Mouse (Mus musculus) E14TG2a.4 (cell line): ENCODE data around the gene Vmn2r115.
"Not testable (repeated sequence)": the region's sequence is repeated elsewhere in the genome, so short reads cannot be mapped to it uniquely, and the experiment has no call there.

Experiments used
- CTCF ChIP-seq: conservative IDR thresholded peaks from 2 replicates; pipeline ENCODE4 v1.5.1; 2014; ENCODE audit warnings: low read length
- NANOG ChIP-seq: IDR thresholded peaks from 2 replicates; pipeline ENCODE4 v1.6.1; 2014; ENCODE audit warnings: borderline replicate concordance, low read length, mixed read lengths
- POU5F1 ChIP-seq: IDR thresholded peaks from 2 replicates; pipeline ENCODE4 v1.6.1; 2014; ENCODE audit warnings: low read length, borderline replicate concordance

GRCm38 (mm10) chr17:23343441-23343840 lies at the start of gene Vmn2r115:
- TF ChIP-seq CTCF, POU5F1, NANOG: not testable (repeated sequence)
